Mouse (Mus musculus) left cerebral cortex, adult 9 months (tissue): ENCODE results near the gene Wnt2b.

Experiments used
- DNase-seq, 2 experiments: peaks; one replicate each; pipeline ENCODE4 v3.0.0; 2022; ENCODE audit warnings: low spot score in 2 of 2

The Wnt2b gene

GRCm38 (mm10) chr3:104896141-104896540 is 65.6 kb downstream of the Wnt2b start:
- DNase-seq, result no peak
